Comparison of ENCODE assay signal across 20 mouse cellular contexts in genomic region chr9:69999318-69999717, GRCm38 (mm10). TPM values are rescaled to one million over a fixed set of nuclear protein-coding genes. Genes with fewer than 3 reads are reported as not detected.
A peak's percentile ranks its signal among the peaks of the same experiment; 100 is the strongest.
DNase-seq lines count a peak whose midpoint lies in the region; ATAC-seq and TF ChIP-seq lines count a peak whose summit lies in the region.
"Had no signal": no experiment of that assay in that cellular context is flagged by ENCODE, and none has a peak within 500 bp of the region (broad histone marks: within the 10 kb centered on the region; RNA-seq: fewer than 3 reads in every experiment).

No protein-coding gene starts in this region.

- in situ Hi-C loops in Patski (cut with MboI; ENCODE audit: low pct_unique_long_range_greater_than_20kb): loop anchor here (10.0 kb wide), 1 partner anchor 575 kb away; no protein-coding TSS in a partner anchor

- peak; percentile 51 for TF ChIP-seq CTCF in intestine, postnatal 0 days (IDR thresholded peaks at IDR 0.05; ENCODE audit: low read depth)
- TF ChIP-seq CTCF in lung, postnatal 0 days (IDR thresholded peaks at IDR 0.05): peak; percentile 37
- TF ChIP-seq CTCF in Patski (IDR thresholded peaks at IDR 0.05): peak; percentile 54

- no peak for TF ChIP-seq EP300 in lung, postnatal 0 days (IDR thresholded peaks at IDR 0.05)

- H3K27me3 ChIP-seq in intestine, postnatal 0 days (replicated peaks; ENCODE audit: control insufficient read depth, insufficient read depth, low read length): no peaks in the 10 kb centered on the region
- no peaks in the 10 kb centered on the region for H3K27me3 ChIP-seq in intestine, embryonic 15.5 days (replicated peaks)
- H3K27me3 ChIP-seq in lung, postnatal 0 days (replicated peaks; ENCODE audit: insufficient read depth, low read length): no peaks in the 10 kb centered on the region
- H3K27me3 ChIP-seq in Patski: no peaks in the 10 kb centered on the region
- no peaks in the 10 kb centered on the region for H3K27me3 ChIP-seq in splenic B cell, adult 2 months (ENCODE audit: control insufficient read depth, insufficient read depth, low read length, poor library complexity, severe bottlenecking)
- H3K27me3 ChIP-seq: heart, embryonic 15.5 days; limb, embryonic 13.5 days had no signal

- H3K4me2 ChIP-seq in intestine, postnatal 0 days (replicated peaks; ENCODE audit: low read depth): no peak overlapping the region
- no peak overlapping the region for H3K4me2 ChIP-seq in intestine, embryonic 15.5 days (replicated peaks)
- no peak overlapping the region for H3K4me2 ChIP-seq in lung, postnatal 0 days (replicated peaks; ENCODE audit: low read depth, low read length)
- H3K4me2 ChIP-seq: heart, embryonic 15.5 days; hindbrain, embryonic 14.5 days; limb, embryonic 13.5 days had no signal

- CTCF ChIA-PET in Patski (lab: Charles Lee): interaction anchor here (1.1 to 2.3 kb wide), 5 partner anchors 10 to 572 kb away, joined by 3 to 12 read pairs (median 3); no protein-coding TSS in a partner anchor

- POLR2A ChIA-PET in Patski (lab: Charles Lee): no interaction called here

- WGBS in intestine, postnatal 0 days: 85% methylated on average over 1 of the region's 1 CpGs
- WGBS in intestine, embryonic 15.5 days: 86% methylated on average over 1 of the region's 1 CpGs
- WGBS in lung, postnatal 0 days: 91% methylated on average over 1 of the region's 1 CpGs

- no peak overlapping the region for H3K27ac ChIP-seq in intestine, postnatal 0 days (ENCODE audit: low read depth, low read length)
- no peak overlapping the region for H3K27ac ChIP-seq in intestine, embryonic 15.5 days
- H3K27ac ChIP-seq in lung, postnatal 0 days (ENCODE audit: low read length): no peak overlapping the region
- H3K27ac ChIP-seq: forebrain, embryonic 10.5 days; heart, embryonic 15.5 days; hindbrain, embryonic 14.5 days; limb, embryonic 13.5 days; midbrain, embryonic 10.5 days had no signal

- no peak for DNase-seq in lung, postnatal 0 days (ENCODE audit: low spot score)
- no peak for DNase-seq in lung, postnatal 14 days
- DNase-seq in Patski (ENCODE audit: low read depth, low spot score): no peak
- peak; percentile 27 for DNase-seq in splenic B cell, adult 2 months (ENCODE audit: low read depth, low spot score)
- no peak for DNase-seq in kidney, postnatal 10 days
- DNase-seq: adrenal gland, postnatal 25 days; cerebellum, postnatal 10 days; kidney, adult 2 months; lung, postnatal 10 days; right cerebral cortex, adult 18-20 months; spleen, adult 18-20 months; thymus, postnatal 36 days had no signal

- H3K4me3 ChIP-seq in intestine, postnatal 0 days (ENCODE audit: low read depth, low read length): no peak overlapping the region
- H3K4me3 ChIP-seq in intestine, embryonic 15.5 days (replicated peaks): no peak overlapping the region
- H3K4me3 ChIP-seq in lung, postnatal 0 days (ENCODE audit: low read depth, low read length): no peak overlapping the region
- H3K4me3 ChIP-seq: forebrain, embryonic 10.5 days; heart, embryonic 15.5 days; limb, embryonic 13.5 days; midbrain, embryonic 10.5 days had no signal

- no peaks in the 10 kb centered on the region for H3K9me3 ChIP-seq in intestine, postnatal 0 days (ENCODE audit: control insufficient read depth)
- no peaks in the 10 kb centered on the region for H3K9me3 ChIP-seq in intestine, embryonic 15.5 days
- H3K9me3 ChIP-seq in lung, postnatal 0 days (ENCODE audit: low read length): no peaks in the 10 kb centered on the region
- H3K9me3 ChIP-seq: forebrain, embryonic 10.5 days; heart, embryonic 15.5 days; limb, embryonic 13.5 days; midbrain, embryonic 10.5 days had no signal

- peaks cover 75% of the 10 kb centered on the region for H3K36me3 ChIP-seq in intestine, postnatal 0 days (ENCODE audit: control insufficient read depth, insufficient read depth)
- H3K36me3 ChIP-seq in intestine, embryonic 15.5 days: peaks cover 39% of the 10 kb centered on the region
- H3K36me3 ChIP-seq in lung, postnatal 0 days (ENCODE audit: insufficient read depth, low read length): peaks cover 44% of the 10 kb centered on the region
- H3K36me3 ChIP-seq in splenic B cell, adult 2 months (ENCODE audit: control insufficient read depth, insufficient read depth, low read length, poor library complexity, severe bottlenecking): peaks cover 23% of the 10 kb centered on the region

- no peak overlapping the region for H3K9ac ChIP-seq in intestine, postnatal 0 days (ENCODE audit: low read depth, low read length)
- no peak overlapping the region for H3K9ac ChIP-seq in intestine, embryonic 15.5 days
- H3K9ac ChIP-seq in lung, postnatal 0 days (replicated peaks; ENCODE audit: low read depth): no peak overlapping the region
- H3K9ac ChIP-seq: heart, embryonic 15.5 days; hindbrain, embryonic 14.5 days; limb, embryonic 13.5 days had no signal

- H3K4me1 ChIP-seq in intestine, postnatal 0 days (replicated peaks; ENCODE audit: control insufficient read depth, insufficient read depth, low read length): no peaks in the 10 kb centered on the region
- no peaks in the 10 kb centered on the region for H3K4me1 ChIP-seq in intestine, embryonic 15.5 days (replicated peaks)
- H3K4me1 ChIP-seq in lung, postnatal 0 days (ENCODE audit: insufficient read depth, low read depth, low read length): no peaks in the 10 kb centered on the region
- H3K4me1 ChIP-seq: forebrain, embryonic 10.5 days; limb, embryonic 13.5 days; midbrain, embryonic 10.5 days had no signal

- ATAC-seq in intestine, postnatal 0 days: no peak
- no peak for ATAC-seq in intestine, embryonic 15.5 days
- ATAC-seq in lung, postnatal 0 days: no peak
- no peak for ATAC-seq in Patski

RNA-seq across cellular contexts. Expression of gene Bnip2, which starts 10.1 kb away (rescaled TPM):
- polyA plus RNA-seq in intestine, postnatal 0 days (2015; fragmentation: Nextera tagmentation; extraction: Ambion mirVana): 38.0 and 38.7 TPM in 2 replicates
- polyA plus RNA-seq in intestine, embryonic 15.5 days (2015; fragmentation: Nextera tagmentation; extraction: Ambion mirVana): 67.0 and 72.1 TPM in 2 replicates
- 130 and 131 TPM in 2 replicates for polyA plus RNA-seq in lung, postnatal 0 days (2015; fragmentation: Nextera tagmentation; extraction: Ambion mirVana)
- 116 TPM for polyA plus RNA-seq in Patski (2021)

RNA-seq across cellular contexts. Expression of gene Gtf2a2, which starts 13.0 kb away (rescaled TPM):
- polyA plus RNA-seq in intestine, postnatal 0 days (2015; fragmentation: Nextera tagmentation; extraction: Ambion mirVana): 127 and 128 TPM in 2 replicates
- polyA plus RNA-seq in intestine, embryonic 15.5 days (2015; fragmentation: Nextera tagmentation; extraction: Ambion mirVana): 177 and 182 TPM in 2 replicates
- polyA plus RNA-seq in lung, postnatal 0 days (2015; fragmentation: Nextera tagmentation; extraction: Ambion mirVana): 126 and 142 TPM in 2 replicates
- 85.6 TPM for polyA plus RNA-seq in Patski (2021)

RNA-seq across cellular contexts. Expression of gene Gcnt3, which starts 38.6 kb away (rescaled TPM):
- 11.0 and 11.1 TPM in 2 replicates for polyA plus RNA-seq in intestine, postnatal 0 days (2015; fragmentation: Nextera tagmentation; extraction: Ambion mirVana)
- 8.3 and 8.9 TPM in 2 replicates for polyA plus RNA-seq in intestine, embryonic 15.5 days (2015; fragmentation: Nextera tagmentation; extraction: Ambion mirVana)
- not detected in 2 replicates for polyA plus RNA-seq in lung, postnatal 0 days (2015; fragmentation: Nextera tagmentation; extraction: Ambion mirVana)
- 0.17 TPM for polyA plus RNA-seq in Patski (2021)
- polyA plus RNA-seq: forebrain, embryonic 10.5 days; gonadal fat pad, adult 2 months; heart, embryonic 15.5 days; hindbrain, embryonic 14.5 days; midbrain, embryonic 10.5 days had no signal
